Mouse (Mus musculus): ENCODE measurements at regions not wholly inside any gene's neighbourhood (a gene's known extent, or its start where the extent isn't known, plus 50 kb on each side); places are given as distances from the start of the nearest gene placed in this dataset.

DNA sequence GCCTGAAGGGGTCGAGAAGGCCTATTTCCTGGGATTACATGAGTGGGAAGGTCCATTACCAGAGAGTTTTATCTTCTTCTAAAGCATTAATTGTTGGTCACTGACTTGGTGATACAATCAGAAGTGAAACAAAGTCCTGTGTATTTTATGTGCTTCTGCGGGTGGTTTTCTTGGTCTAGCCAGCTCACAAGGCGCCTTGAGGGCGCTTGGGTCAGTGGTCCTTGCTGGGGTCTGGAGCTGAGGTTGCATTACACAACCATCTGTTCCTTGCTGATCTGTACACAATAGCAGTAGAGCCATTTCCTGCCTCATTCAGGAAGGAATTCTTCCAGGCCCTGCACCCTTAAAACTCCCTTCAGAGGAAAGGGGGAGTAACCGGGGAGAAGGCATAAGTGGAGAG lies 116.9 kb upstream of the Neo1 start:
- no peak for DNase-seq (ENCODE audit: low spot score in 2 of 2)

DNA sequence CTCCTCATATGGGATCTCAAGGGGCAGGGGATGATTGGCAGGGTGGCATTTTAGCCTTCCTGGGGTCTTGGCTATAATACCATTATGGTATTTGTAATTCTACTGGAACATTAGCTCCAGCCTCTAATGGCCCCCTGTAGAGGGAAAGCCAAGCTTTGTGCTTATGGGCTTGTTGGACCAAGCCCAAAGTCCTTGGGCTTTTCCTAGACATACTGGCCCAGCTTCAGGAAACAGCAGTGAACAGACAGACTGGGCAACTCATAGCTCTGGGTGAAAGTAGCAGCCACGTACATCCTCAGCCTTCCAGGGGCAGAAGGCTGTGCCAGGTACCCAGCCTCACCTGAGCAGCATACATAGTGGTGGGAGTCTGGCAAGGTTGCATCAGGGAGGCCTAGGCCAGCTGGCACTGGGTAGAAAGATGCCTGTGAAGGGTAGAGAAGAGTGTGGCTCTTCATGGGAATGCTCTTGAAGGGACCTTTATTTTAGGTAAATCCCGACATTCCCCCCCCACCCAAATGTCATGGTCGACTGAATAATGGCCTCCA lies 108.1 kb upstream of the Neo1 start:
- no peak for DNase-seq (ENCODE audit: low spot score in 2 of 2)

DNA sequence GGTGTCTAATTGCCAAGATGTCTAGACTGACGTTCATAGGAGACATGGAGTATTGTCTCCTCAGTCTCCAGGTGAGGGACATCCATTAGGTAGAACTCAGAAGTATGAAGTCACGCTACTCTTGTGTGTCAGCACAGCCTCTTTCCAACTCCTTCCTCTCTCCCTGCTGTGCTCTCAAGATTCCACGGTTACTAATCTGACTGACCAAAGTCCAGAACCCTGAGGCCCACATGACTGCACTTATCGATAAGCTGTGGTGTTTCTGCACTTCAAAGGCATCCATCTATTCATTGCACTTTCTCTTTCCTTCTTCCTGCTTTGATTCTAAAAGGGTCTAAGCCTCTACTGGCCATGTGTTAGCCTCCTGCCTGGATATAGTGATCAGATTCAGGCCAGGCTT lies 107.4 kb upstream of the Neo1 start:
- DNase-seq (ENCODE audit: low spot score in 2 of 2), result no peak

DNA sequence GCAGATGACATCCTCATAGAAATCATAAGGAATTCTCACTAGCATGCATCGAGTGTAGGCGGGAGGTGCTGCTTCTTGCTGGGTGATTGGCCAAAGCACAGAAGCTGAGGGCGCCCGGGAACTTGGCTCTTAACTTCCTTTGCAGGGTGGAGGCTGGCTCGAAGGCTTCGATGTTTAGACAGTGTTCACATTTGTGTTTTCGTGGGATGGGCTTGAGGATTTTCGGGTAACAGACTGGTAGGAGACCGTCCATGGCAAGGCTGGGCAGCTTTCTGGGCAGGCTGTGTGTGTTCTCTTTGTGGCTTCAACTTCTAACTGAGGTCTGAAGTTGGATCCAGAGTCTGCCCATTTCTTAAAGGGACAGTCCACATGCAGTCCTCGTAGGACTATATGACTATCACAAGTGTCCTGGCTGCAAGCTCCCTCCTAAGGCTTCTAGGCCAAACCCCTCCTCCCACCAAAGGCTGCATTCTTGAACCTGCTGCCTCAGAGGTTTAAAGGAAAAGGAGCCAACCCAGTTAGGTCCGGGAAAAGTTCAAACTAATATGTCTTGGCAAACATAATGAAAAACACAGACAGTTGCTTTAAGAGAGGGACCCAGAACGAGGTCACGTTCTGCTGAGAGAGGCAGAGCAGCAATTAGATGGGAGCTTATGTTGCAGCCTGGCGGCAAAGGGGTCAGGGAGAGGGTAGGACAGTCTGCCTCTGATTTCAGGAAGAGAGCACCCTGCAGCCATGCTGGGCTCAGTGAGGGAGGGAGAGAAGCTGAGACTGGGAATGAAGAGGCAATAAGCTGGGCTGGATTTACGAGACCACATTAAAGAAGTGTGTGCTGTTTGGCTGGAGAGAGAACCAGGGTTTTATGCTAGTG lies 98.2 kb upstream of the Neo1 start:
- peak; percentile 38 to 52 for DNase-seq (ENCODE audit: low spot score in 2 of 2)

DNA sequence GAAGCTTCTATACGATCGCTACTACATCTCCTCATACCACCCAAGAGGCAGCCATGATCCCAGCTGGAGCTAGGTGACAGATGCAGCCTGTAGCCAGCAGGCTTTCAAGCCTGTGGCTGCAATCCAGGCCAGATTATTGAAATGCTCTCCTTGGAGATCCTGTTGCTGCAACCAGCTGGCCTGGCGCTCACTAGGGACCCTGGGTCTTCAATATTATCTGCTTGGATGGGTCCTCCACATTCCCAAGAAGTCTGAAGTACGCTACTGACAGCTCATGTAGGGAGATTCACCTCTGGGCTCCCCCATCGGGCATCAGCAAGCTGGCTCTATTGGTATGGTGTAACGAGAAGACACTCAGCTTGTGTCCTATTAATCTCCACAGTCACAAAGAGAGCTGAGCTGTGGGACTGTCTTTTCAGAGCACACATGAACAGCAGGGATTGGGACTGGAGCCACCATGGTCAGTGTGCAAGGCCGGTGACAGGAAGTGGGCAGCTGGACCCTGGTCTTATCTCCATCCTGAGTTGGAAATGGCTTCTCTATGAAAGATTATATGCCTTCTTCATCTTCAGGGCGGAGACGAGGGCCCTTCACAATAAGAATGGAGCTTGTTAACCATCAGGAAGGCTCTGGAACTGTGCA lies 93.6 kb upstream of the Neo1 start:
- no peak for DNase-seq (ENCODE audit: low spot score in 2 of 2)

DNA sequence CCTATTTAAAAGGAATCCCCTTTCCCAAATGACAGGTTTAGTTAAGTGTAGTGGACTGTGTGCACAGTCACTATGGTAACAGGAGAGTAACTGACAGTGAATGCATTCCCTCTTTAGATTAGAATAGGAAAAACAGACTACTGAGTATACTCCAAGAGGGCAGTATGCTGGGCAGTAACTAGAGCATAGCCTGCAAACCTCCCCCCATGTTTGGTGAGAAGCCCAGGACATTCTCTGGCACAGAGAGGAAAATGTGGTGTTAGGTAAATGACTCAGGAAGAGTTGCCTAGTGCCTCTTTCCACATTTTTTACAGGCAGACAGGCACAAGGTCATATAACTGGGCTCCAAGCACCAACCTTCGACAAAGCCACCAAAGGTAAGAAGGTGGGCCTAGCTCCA lies 93.0 kb upstream of the Neo1 start:
- no peak for DNase-seq (ENCODE audit: low spot score in 2 of 2)

DNA sequence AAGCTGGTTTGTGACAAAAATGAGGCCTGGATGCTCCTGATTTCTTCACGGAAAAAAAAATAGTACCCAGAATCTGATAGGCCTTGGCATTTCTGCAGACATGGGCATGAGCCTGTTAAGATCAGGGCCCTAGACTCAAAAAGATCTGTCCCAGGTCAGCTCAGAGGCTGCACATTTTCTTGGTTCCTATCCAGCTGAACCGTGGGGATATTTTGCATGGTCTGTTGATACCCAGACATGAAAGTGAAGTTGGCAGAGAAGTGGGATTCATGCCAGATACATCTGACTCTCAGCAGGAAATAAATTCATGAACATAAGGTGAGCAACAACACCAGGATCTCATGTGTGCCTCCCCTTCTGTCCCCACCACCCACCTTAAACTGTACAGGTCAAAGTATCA lies 91.8 kb upstream of the Neo1 start:
- no peak for DNase-seq (ENCODE audit: low spot score in 2 of 2)

DNA sequence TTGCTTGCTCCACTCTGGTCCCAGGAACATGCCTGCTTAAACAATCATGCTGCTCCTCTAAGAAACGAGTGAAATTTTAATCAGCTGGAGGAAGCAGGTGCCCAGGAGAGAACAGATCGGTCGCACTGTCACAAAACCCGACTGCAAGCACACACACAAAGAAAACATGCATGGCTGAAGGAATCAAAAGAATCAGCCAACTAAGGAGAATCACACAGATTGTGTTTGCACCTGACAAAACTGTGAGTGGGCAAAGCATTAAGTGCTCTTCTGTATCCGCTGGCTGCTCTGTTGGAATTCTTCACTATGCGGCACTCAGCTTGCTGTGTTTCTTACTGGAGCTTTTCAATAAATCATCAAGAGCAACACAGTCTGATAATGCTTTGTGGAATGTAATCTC lies 89.6 kb upstream of the Neo1 start:
- DNase-seq (ENCODE audit: low spot score in 2 of 2), result no peak

DNA sequence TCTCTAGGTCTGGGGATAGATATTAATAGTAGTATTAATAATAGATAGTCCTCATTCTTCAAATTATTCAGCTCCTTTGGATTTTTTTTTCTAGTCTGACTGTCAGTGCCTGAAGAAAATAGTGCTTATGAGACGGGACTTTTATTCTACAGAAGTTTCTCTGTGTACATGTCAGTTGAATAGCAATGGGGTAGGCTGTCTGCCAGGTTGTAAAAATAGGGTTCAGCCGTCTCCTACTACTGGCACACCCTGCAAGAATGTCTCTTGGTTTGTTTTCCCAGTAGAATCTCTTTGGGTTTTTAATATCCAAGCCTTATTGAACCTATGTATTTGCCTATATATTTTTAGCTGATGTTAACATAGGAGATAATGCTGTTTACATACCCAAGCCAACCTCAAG lies 80.3 kb upstream of the Neo1 start:
- DNase-seq (ENCODE audit: low spot score in 2 of 2), result peak in 1 of 2 experiments; percentile 35

DNA sequence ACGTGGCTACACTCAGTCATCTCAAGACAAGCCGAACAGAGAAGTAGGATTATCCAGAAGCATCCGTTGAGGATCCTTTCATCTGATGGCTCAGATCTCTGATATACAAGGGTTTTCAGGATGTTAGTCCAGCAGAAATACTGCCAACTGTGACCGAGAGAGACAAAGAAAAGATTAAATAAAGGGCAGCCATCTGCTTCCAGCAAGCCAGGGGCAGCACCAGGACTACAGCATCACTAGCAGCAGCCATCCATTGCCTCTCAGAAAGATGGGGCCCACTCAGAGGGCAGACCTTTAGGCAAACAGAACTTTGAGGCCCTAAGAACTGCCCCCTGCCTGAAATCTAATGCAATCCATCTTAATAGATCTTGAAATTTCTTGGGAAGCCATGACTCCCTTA lies 77.6 kb upstream of the Neo1 start:
- no peak for DNase-seq (ENCODE audit: low spot score in 2 of 2)

DNA sequence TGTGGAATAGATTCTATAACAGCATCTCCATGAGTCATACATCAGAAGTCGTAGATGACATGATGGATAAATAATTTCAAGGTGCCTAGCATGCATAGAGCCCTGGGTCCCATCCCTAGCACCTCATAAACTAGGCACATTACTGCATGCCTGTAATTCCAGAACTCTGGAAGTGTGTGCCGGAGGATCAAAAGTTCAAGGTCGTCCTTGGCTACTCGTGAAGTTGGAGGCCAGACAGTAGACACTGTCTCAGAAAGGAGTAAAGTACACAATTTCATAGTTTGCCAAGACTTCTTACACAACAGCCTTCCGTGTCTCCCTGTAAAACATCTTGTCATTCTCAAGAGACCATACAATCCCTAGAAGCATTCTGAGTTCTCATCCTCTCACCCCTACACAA lies 63.5 kb upstream of the Neo1 start:
- DNase-seq (ENCODE audit: low spot score in 2 of 2), result no peak

DNA sequence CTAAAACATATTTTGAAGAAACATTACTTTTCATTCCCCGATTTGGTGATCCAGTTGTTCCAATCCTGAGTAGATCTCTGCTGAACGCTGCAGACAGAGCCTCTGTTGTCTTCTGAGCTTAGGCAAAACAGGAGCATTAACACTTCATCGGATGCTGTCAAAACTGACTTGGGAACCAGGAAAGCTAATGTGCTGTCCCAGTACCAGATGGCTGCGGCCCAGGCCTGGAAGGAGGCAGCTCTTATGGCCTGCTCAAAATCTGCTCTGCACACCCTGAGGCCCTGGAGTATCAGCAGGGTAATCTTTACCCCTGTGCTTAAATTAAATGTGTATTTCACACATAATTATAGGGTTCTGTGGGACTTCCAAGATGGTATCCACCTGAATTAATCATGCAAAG lies 61.3 kb upstream of the Neo1 start:
- DNase-seq (ENCODE audit: low spot score in 2 of 2), result no peak

DNA sequence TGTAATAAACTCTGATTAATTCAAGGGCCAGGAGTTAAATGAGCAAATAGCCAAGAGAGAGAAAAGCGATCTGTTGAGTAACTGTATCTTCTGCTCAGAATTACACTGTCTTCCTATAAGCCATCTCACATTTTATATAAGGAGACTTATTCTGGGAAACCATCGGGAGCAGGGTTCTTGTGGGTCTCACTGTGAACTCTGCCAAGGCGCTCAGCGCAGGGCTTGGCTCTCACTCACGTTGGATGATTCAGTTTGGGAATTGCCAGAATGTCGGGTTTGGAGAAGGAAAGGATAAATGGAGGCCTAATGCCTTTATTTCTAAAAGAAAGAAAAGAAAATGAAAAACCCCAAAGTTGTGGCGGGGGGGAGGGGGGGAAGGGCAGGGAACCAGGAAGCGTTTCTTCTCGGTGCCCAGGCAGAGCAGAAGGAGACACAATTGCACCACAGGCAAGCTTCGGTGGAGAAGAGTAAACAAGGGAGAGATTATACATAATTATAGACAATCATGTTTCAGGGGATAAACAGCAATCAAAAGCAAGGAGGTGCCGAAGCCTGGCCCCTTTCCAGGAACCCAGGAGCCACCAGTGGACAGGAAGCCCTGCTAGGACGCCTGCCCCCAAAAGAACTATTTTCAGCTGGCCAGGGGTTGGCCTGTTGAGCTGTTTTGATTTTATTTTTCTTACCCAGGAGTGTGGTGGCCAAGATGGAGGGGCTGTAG lies 60.5 kb upstream of the Neo1 start:
- peak; percentile 31 to 42 for DNase-seq (ENCODE audit: low spot score in 2 of 2)

DNA sequence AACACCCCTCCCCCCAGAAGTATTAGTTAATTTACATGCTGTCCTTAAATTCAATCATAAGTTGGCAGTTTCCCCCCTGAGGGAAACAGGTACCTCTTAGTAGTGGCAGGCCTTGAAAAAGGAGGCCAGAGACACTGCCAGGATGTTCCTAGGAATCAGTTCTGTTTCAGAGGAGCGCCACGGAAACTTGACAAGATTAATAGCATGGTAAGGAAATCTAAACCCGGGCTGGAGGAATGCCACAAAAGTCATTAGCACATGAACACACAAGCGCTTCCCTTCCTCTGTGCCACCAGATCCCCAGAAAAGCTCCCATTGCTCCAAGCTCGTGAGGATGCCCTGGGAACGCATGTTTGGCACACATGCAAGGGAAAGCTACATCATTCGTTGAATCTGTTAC lies 59.4 kb upstream of the Neo1 start:
- no peak for DNase-seq (ENCODE audit: low spot score in 2 of 2)

DNA sequence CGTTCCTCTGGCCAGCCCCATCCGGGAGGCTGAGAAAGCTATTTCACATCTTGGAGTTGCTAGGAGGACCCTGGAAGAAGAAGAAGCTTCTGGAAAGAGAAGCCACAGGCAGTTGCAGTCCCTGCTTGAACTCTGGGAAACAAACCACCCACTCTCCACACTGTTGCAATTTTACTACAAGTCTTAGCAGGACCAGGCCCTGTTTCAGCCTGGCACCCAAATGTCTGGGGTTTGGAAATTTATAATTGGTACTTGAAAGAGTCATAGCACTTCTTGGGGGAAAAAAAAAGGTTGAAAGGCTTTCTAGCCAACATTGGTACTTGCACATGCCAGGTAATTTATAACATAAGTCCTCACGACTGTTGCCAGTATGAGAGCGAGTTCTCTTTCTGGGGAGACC lies 57.9 kb upstream of the Neo1 start:
- DNase-seq (ENCODE audit: low spot score in 2 of 2), result no peak

DNA sequence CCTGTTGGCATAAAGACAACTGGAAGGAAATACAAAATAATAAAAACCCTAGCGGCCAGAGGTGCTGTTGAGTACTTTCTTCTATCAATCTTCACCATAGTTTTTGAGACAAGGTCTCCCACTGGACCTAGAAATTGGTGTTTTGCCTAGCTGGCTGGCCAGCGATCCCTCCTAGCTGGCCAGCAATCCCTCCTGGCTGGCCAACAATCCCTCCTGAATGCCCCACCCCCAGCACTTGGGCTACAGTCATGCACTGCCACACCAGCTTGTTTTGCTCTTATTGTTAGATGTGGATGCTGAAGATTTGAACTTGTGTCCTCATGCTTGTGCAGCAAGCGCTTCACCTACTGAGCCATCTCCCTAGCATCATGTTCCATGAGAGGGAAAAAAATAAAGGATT lies 54.9 kb upstream of the Neo1 start:
- no peak for DNase-seq (ENCODE audit: low spot score in 2 of 2)

DNA sequence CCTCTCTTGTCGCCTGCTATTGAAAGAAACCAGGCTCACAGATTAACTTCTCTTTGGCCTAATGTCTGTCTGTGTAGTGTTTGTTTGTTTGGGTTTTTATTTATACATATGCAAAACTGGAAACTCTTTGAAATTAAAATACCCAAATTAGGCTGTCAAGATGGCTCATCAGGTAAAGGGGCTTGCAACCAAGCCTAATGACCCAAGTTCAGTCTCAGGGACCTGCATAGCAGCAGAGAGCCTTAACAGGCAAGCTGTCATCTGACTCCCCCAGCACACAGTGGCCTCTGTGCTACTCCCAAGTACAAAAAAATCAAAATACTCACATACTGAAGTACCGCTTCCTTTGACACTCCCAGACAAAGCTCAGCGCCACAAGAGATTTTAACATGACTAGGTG lies 51.5 kb upstream of the Neo1 start:
- no peak for DNase-seq (ENCODE audit: low spot score in 2 of 2)

DNA sequence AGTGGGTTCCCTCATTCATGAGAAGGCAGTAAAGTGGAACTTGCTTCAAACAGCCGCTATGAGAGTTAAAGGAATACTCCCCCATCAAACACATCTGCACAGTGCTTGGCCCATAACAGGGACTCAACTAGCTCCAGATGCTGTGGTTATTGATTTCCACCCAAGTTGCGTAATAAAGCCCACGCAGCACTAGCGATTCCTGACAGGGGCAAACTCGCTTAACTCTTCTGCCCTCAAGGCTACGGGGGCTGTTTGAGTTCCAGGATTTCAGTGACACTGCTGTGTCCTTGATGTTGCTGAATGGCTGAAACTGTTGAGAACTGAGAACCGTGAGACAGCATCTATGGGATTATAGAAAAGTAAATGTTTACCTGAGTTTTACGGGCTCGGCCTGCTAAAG lies 50.9 kb upstream of the Neo1 start:
- no peak for DNase-seq (ENCODE audit: low spot score in 2 of 2)

DNA sequence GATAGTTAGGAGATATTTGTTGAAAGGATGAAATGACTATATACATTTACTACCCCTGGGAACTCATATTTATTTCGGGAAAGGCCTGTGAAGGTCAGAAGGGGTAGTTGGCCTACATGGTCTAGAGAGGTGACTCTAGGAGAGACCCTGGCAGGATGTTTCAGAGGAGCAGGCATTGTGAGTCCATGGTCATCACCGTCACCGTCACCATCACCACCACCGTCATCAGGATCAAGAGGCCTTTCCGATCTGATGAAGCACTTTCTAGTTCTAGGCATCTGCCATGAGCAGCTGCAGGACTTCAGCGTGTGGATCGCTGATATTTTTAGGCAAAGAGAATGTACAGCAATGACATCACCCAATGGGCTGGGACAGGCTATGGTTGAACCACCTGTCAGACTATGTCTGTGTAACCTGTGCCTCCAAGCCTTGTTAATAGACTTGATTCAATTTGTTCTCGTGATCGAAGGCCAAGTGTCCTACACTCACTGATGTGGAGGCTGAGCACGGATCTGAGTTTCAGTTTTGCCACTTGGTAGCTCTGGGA lies 50.4 kb upstream of the Neo1 start:
- DNase-seq (ENCODE audit: low spot score in 2 of 2), result no peak

Measured in right cerebral cortex, adult 2 months (tissue).